Mouse (Mus musculus): ENCODE results near the gene Hspb2. TPM values are rescaled to one million over a fixed set of nuclear protein-coding genes. Genes with fewer than 3 reads are reported as not detected.
A peak's percentile ranks its signal among the peaks of the same experiment; 100 is the strongest.

Hspb2 gene
- 1 to 10 TPM in 1 of 2 experiments, under 1 TPM in 1; 0.67 to 1.9 TPM for total RNA-seq (2021)
- long read RNA-seq, partial matches to known transcripts, result 0 of 1 reads
- long read RNA-seq, other reads (novel, unspliced or antisense), result 1 of 1 reads

DNA sequence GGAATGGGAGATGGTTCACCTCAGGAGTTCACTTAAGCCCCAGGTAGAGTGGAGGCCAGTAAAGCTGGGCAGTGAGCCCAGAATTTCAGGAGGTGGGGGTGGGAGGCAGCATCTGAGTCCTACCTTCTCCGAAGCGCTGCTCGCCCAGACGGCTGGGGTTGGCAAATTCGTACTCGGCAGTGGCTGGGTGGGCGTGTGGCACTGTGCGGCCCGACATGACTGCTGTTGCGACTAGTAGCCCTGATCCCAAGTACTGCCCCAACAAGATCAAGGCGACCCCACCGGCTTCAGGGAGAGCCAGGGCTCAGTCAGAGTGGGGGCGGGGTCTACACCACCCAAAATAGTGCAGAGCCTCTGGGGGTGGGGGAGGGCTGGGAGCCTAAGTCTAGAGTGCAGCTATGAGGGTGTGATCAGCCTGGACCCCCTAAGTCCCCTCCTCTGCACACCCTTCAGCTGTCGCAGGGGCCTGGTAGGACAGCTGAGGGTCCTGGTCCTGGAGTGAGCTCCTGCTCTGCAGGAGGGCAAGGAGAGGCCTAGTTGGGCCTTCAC is at the start of gene Hspb2:
Hspb2 (minus strand) TSS at position 301 of the 549 bp plus-strand sequence.
- no peak for DNase-seq (ENCODE audit: low spot score in 2 of 2)

DNA sequence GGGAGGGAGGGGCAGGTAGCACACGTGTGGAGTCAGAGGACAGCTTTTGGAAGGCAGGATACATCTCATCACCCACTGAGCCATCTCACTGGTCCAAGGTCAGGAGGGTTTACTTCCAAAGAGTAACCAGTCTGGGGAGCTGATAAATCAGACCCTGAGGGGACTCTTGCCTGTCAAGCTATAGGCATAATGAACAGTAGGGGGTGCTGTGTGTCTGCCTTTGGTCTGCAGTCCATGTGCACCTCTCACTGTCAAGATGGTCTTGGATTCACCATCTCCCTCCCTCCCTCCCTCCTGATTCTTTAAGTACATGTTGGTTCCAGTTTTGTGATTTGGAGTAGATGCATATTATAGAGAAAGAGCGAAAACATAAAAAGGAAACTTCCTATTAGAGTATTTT is 48.8 kb upstream of the Hspb2 start:
- peak in 1 of 2 experiments; percentile 51 for DNase-seq (ENCODE audit: low spot score in 2 of 2)

GRCm38 (mm10) chr9:50798368-50798767 is 46.2 kb upstream of the Hspb2 start:
- no peak for DNase-seq (ENCODE audit: low spot score in 2 of 2)

DNA sequence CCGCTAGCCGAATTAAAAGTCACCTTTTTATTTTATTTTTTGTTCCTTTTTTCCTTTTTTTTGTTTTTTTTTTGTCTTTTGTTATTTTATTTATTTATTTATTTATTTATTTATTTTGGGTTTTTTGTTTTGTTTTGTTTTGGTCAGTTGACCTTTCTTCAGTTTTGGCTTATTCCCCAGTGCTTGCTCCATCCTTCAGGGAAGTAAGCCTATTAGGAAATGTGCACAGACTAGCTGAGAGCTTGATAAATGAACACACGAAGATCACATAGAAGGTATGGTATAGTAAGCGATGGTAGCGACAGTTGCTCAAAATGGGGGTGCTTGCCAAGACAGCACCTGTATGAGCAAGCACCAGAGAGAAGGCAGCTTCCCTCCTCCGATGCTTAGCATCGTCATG is 45.5 kb upstream of the Hspb2 start:
- no peak for DNase-seq (ENCODE audit: low spot score in 2 of 2)

DNA sequence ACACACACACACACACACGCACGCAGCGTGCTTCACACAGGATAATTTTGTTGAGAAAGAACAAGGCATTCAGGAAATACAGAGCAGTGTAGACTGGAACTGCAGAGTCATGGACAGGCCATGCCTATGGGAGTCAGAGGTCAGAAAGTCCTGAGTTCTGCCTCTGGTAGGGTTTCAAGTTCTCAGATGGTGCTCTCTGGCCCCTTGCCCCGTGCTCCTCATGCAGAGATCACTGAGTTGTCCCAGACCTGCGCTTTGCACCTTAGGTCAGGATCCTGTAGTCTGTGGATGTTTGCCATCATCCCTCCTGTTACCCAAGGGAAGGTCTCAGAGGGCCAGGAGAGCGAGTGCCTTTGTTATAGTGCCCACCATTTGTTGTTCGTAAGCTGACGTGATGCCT is 44.6 kb upstream of the Hspb2 start:
- DNase-seq (ENCODE audit: low spot score in 2 of 2), result no peak

- no peak for DNase-seq (ENCODE audit: low spot score in 2 of 2)
Measured at GRCm38 (mm10) chr9:50795266-50795665, 43.1 kb upstream of the Hspb2 start.

GRCm38 (mm10) chr9:50782155-50782554 is 30.0 kb upstream of the Hspb2 start:
- peak in 1 of 2 experiments; percentile 32 for DNase-seq (ENCODE audit: low spot score in 2 of 2)

DNA sequence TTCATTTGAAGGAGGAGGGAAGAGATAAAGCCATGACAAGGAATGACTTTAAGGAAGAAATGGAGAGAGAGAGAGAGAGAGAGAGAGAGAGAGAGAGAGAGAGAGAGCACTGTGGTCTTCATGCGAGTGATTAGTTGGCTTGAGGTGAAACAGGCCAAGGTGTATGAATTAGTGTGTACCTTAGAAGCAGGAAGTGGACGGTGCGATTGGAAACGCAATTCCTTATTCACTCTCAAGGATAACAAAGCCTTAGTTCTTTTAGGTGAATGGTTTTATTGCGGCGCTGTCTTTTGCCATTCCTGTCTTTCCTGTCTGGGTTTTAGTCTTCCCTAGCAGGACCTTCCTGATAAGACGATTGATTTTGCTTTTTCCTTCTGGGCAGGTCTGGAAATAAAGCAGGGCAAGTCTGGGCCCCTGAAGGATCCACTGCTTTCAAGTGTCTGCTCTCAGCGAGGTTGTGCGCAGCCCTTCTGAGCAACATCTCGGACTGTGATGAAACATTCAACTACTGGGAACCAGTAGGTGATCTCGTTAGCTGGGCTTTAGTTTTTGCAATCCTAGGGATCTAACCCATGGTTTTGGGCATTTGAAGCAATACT is 24.1 kb upstream of the Hspb2 start:
- DNase-seq (ENCODE audit: low spot score in 2 of 2), result no peak

GRCm38 (mm10) chr9:50775662-50776126 is 23.5 kb upstream of the Hspb2 start:
- DNase-seq (ENCODE audit: low spot score in 2 of 2), result no peak

DNA sequence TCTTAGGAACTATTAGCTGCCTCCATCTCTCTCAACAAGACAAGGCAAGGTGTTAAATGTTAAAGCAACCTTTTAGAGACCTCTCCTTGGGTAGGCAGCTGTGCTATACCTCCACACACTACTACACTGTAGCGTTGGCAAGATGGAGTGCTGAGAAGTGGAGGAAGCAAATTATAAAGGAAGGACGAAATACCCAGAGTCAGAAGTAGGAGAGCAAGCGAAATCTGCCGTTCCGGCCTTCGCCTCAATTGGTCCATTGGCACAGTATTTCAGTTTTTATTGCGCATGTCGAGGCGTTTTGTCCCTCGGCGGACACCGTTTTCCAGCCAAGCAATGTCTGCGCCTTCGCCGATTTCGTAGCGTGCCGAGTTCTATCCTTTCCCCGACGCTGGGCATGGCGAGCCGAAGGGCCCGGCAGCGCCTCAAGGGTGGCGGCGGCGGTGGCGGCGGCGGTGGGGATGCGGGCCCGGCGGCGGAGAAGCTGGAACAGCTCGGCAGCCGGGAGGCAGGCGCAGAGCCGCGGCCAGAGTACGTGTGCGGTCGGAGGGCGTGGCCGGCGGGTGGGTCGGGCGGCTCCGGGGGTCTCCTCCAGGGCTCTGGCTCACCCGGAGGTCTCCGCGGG is 22.9 kb upstream of the Hspb2 start, which contains the start of the genes Alg9 and 1110032A03Rik:
Alg9 (plus strand) TSS at position 29 of the 622 bp plus-strand sequence.
1110032A03Rik (minus strand) TSS at position 530 of the 622 bp plus-strand sequence.
- peak; percentile 84 to 94 for DNase-seq (ENCODE audit: low spot score in 2 of 2)

DNA sequence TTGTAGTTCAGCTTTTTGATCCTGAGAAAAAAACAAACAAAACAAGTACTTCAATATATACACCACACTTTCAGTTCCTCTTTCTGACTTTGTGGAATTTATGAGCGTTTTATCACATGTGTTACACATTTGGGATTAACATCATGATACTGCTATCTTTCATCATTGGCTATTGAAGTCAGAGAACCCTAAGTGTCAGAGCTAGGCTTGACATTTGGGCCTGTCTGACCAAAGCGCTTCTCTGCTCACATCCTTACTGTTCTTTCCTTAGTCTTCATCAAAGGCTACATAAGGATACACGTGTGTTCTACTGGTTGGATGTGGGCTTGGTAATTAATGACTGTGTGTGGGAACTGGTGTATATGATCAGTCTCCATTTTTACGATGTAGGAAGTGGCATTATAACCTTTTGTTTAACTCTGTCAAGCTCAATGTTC is 21.9 kb upstream of the Hspb2 start:
- no peak for DNase-seq (ENCODE audit: low spot score in 2 of 2)

GRCm38 (mm10) chr9:50770011-50770410 is 17.9 kb upstream of the Hspb2 start:
- no peak for DNase-seq (ENCODE audit: low spot score in 2 of 2)

GRCm38 (mm10) chr9:50768107-50769002 is 16.2 kb upstream of the Hspb2 start, which contains the start of gene Fdxacb1:
Gene Fdxacb1, plus strand, starts transcription at chr9:50768236.
- peak; percentile 97 to 100 for DNase-seq (ENCODE audit: low spot score in 2 of 2)

- DNase-seq (ENCODE audit: low spot score in 2 of 2), result no peak
Measured at GRCm38 (mm10) chr9:50767531-50768106, 15.5 kb upstream of the Hspb2 start.

- no peak for DNase-seq (ENCODE audit: low spot score in 2 of 2)
Measured at GRCm38 (mm10) chr9:50763331-50763730, 11.2 kb upstream of the Hspb2 start.

GRCm38 (mm10) chr9:50761520-50762243 is 9.5 kb upstream of the Hspb2 start:
- DNase-seq (ENCODE audit: low spot score in 2 of 2), result no peak

- no peak for DNase-seq (ENCODE audit: low spot score in 2 of 2)
Measured at GRCm38 (mm10) chr9:50756711-50757110, 4.6 kb upstream of the Hspb2 start.

GRCm38 (mm10) chr9:50753947-50754346 is 1.8 kb upstream of the Hspb2 start:
- no peak for DNase-seq (ENCODE audit: low spot score in 2 of 2)

DNA sequence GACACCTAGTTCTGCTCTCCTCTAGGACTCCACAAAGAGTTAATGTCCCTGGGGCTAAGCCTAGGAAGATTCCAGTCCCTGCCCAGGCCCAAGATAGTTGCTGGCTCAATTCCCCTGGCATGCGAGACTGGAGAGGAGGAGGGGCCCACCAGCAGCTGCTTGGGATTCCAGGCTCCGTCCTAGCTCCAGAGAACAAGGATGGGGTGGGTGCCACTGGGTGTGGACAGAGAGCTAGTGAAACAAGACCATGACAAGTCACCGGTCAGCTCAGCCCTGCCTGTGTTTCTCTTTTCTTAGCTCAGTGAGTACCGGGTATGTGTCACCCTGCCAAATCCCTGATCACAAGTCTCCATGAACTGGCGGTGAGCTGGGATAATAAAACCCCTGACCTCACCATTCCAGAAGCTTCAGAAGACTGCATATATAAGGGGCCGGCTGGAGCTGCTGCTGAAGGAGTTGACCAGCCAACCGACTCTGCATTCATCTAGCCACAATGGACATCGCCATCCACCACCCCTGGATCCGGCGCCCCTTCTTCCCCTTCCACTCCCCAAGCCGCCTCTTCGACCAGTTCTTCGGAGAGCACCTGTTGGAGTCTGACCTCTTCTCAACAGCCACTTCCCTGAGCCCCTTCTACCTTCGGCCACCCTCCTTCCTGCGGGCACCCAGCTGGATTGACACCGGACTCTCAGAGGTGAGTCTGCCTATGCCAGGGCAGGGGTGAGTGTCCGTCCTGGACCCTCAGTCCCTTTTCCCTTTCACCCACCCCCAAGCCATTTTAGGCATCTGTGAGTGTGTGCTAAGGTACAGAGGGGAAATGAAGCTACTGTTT is 846 bp upstream of the Hspb2 start:
- peak; percentile 60 to 80 for DNase-seq (ENCODE audit: low spot score in 2 of 2)

Measured in layer of hippocampus, adult 18-20 months (tissue).